Mouse (Mus musculus) MEL (cell line): ENCODE measurements at regions not wholly inside any gene's neighbourhood (a gene's known extent, or its start where the extent isn't known, plus 50 kb on each side); places are given as distances from the start of the nearest gene placed in this dataset.

Experiments
- DNase-seq: peaks from one replicate; pipeline ENCODE4 v3.0.0; 2011; ENCODE audit warnings: low read depth, low spot score
- H3K27ac ChIP-seq: 2 replicates; pipeline ENCODE4 v1.5.1; 2012; ENCODE audit warnings: low read depth, mild to moderate bottlenecking, control low read depth, low read length, moderate library complexity; ENCODE audit not compliant: control insufficient read depth
- H3K27me3 ChIP-seq, 2 experiments: fragments of 150-350 bp in 1 of 2; sonication (generic) in 1 of 2; 2 replicates each; pipeline ENCODE4 v1.6.1; 2012; ENCODE audit warnings: low read length in 2 of 2, mild to moderate bottlenecking in 2 of 2, improper control_type of control experiment in 1 of 2, moderate library complexity in 1 of 2; ENCODE audit not compliant: insufficient read depth in 2 of 2, control insufficient read depth in 1 of 2
- H3K36me3 ChIP-seq, 2 experiments: 2 replicates each; pipeline ENCODE4 v1.6.1; 2012 to 2014; ENCODE audit warnings: low read length in 2 of 2, improper control_type of control experiment in 1 of 2, inconsistent platforms in 1 of 2, mild to moderate bottlenecking in 1 of 2; ENCODE audit not compliant: insufficient read depth in 2 of 2, control insufficient read depth in 1 of 2
- H3K4me1 ChIP-seq, 2 experiments: fragments of 150-350 bp in 1 of 2; sonication (generic) in 1 of 2; 2 replicates each; pipeline ENCODE4 v1.6.1; 2012; ENCODE audit warnings: low read length in 2 of 2, improper control_type of control experiment in 1 of 2, mild to moderate bottlenecking in 1 of 2; ENCODE audit not compliant: insufficient read depth in 2 of 2, control insufficient read depth in 1 of 2
- H3K4me3 ChIP-seq, 2 experiments: fragments of 150-350 bp in 1 of 2; sonication (generic) in 1 of 2; 2 replicates each; pipeline ENCODE4 v1.5.1; 2012; ENCODE audit warnings: low read depth in 2 of 2, low read length in 2 of 2, mild to moderate bottlenecking in 2 of 2, moderate library complexity in 2 of 2, control low read depth in 1 of 2, improper control_type of control experiment in 1 of 2; ENCODE audit not compliant: control insufficient read depth in 1 of 2, insufficient read depth in 1 of 2
- H3K79me2 ChIP-seq: 2 replicates; pipeline ENCODE4 v1.6.1; 2012; ENCODE audit warnings: mild to moderate bottlenecking, low read length, moderate library complexity; ENCODE audit not compliant: control insufficient read depth, poor library complexity, insufficient read depth
- H3K9ac ChIP-seq: 2 replicates; pipeline ENCODE4 v1.6.1; 2012; ENCODE audit warnings: low read depth, mild to moderate bottlenecking, control low read depth, low read length, moderate library complexity; ENCODE audit not compliant: control insufficient read depth, poor library complexity, severe bottlenecking
- H3K9me3 ChIP-seq: fragments of 150-350 bp; sonication (generic); replicated peaks from 2 replicates; pipeline ENCODE4 v1.6.1; 2012; ENCODE audit warnings: mild to moderate bottlenecking, low read length, improper control_type of control experiment, moderate library complexity; ENCODE audit not compliant: insufficient read depth
- CHD2 ChIP-seq: IDR thresholded peaks from 2 replicates; pipeline ENCODE4 v1.6.1; 2011; ENCODE audit warnings: low read length, improper control_type of control experiment
- E2F4 ChIP-seq: IDR thresholded peaks from 2 replicates; pipeline ENCODE4 v1.6.1; 2011; ENCODE audit warnings: low read depth, low read length, improper control_type of control experiment, borderline replicate concordance
- EP300 ChIP-seq, 2 experiments: IDR thresholded peaks; 2 replicates each; pipeline ENCODE4 v1.6.1; 2011; ENCODE audit warnings: improper control_type of control experiment in 2 of 2, low read length in 2 of 2, low read depth in 1 of 2, mild to moderate bottlenecking in 1 of 2
- ETS1 ChIP-seq: IDR thresholded peaks from 2 replicates; pipeline ENCODE4 v1.6.1; 2012; ENCODE audit warnings: low read depth, mild to moderate bottlenecking, inconsistent platforms, low read length, improper control_type of control experiment, moderate library complexity
- GABPA ChIP-seq: IDR thresholded peaks from 2 replicates; pipeline ENCODE4 v1.6.1; 2012; ENCODE audit warnings: low read depth, mild to moderate bottlenecking, inconsistent platforms, low read length, improper control_type of control experiment, moderate library complexity
- GATA1 ChIP-seq: IDR thresholded peaks from 2 replicates; pipeline ENCODE4 v1.6.1; 2011; ENCODE audit warnings: low read depth, low read length, improper control_type of control experiment
- HCFC1 ChIP-seq: IDR thresholded peaks from 2 replicates; pipeline ENCODE4 v1.6.1; 2012; ENCODE audit warnings: low read depth, mild to moderate bottlenecking, inconsistent platforms, low read length, improper control_type of control experiment, moderate library complexity
- JUND ChIP-seq: IDR thresholded peaks from 2 replicates; pipeline ENCODE4 v1.6.1; 2011; ENCODE audit warnings: low read depth, mild to moderate bottlenecking, improper control_type of control experiment, low read length
- MAZ ChIP-seq: IDR thresholded peaks from 2 replicates; pipeline ENCODE4 v1.6.1; 2012; ENCODE audit warnings: low read depth, mild to moderate bottlenecking, inconsistent platforms, low read length, improper control_type of control experiment
- MEF2A ChIP-seq: IDR thresholded peaks from 2 replicates; pipeline ENCODE4 v1.6.1; 2014; ENCODE audit warnings: low read depth, mild to moderate bottlenecking, inconsistent platforms, low read length, improper control_type of control experiment; ENCODE audit not compliant: poor library complexity, insufficient replicate concordance, severe bottlenecking; ENCODE audit errors: extremely low read depth
- POLR2A ChIP-seq, 2 experiments: IDR thresholded peaks; 2 replicates each; pipeline ENCODE4 v1.6.1; 2011 to 2012; ENCODE audit warnings: low read length in 2 of 2, mild to moderate bottlenecking in 2 of 2, control low read depth in 1 of 2, improper control_type of control experiment in 1 of 2, low read depth in 1 of 2, moderate library complexity in 1 of 2; ENCODE audit not compliant: control insufficient read depth in 1 of 2, insufficient read depth in 1 of 2, poor library complexity in 1 of 2
- RAD21 ChIP-seq: IDR thresholded peaks from 2 replicates; pipeline ENCODE4 v1.6.1; 2011; ENCODE audit warnings: mild to moderate bottlenecking, low read depth, low read length, improper control_type of control experiment
- TBP ChIP-seq: IDR thresholded peaks from 2 replicates; pipeline ENCODE4 v1.8.0; 2011; ENCODE audit warnings: low read depth, low read length, improper control_type of control experiment
- UBTF ChIP-seq: IDR thresholded peaks from 2 replicates; pipeline ENCODE4 v1.6.1; 2012; ENCODE audit warnings: low read depth, mild to moderate bottlenecking, inconsistent platforms, low read length, improper control_type of control experiment, moderate library complexity, borderline replicate concordance; ENCODE audit not compliant: insufficient read depth
- USF2 ChIP-seq, 2 experiments: IDR thresholded peaks; 2 replicates each; pipeline ENCODE4 v1.6.1; 2011 to 2012; ENCODE audit warnings: improper control_type of control experiment in 2 of 2, low read length in 2 of 2, borderline replicate concordance in 1 of 2, inconsistent platforms in 1 of 2, low read depth in 1 of 2, mild to moderate bottlenecking in 1 of 2; ENCODE audit not compliant: insufficient read depth in 1 of 2
- ZC3H11A ChIP-seq: IDR thresholded peaks from 2 replicates; pipeline ENCODE4 v1.6.1; 2012; ENCODE audit warnings: low read depth, mild to moderate bottlenecking, inconsistent platforms, low read length, improper control_type of control experiment
- ZMIZ1 ChIP-seq: IDR thresholded peaks from 2 replicates; pipeline ENCODE4 v1.6.1; 2012; ENCODE audit warnings: low read depth, mild to moderate bottlenecking, inconsistent platforms, low read length, improper control_type of control experiment, moderate library complexity
- ZNF384 ChIP-seq: IDR thresholded peaks from 2 replicates; pipeline ENCODE4 v1.6.1; 2012; ENCODE audit warnings: low read depth, mild to moderate bottlenecking, inconsistent platforms, low read length, improper control_type of control experiment

DNA sequence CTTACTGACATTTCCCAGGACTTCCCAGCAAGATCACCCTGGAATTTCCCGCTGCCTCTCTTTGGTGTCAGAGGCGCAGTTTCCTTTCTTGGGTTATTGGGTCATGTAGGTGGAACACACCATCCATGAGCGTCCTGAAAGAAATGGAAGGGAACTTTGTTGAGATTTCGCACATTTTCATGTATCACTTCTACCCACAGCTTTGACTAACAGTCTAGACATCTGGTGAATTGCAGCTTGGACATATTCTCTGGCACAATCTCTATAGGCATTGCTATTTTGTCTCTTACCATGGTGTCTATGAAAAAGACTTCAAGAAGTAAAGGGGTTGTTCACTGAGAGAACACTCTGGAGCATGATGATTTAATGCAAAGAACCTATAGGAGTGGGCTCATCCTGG, 86.7 kb upstream of the Zfp827 start:
- no peak for DNase-seq
- H3K4me1 ChIP-seq = no peaks in the 10 kb centered on the region
- H3K9me3 ChIP-seq = no peaks in the 10 kb centered on the region
- no peaks in the 10 kb centered on the region for H3K27me3 ChIP-seq
- no peaks in the 10 kb centered on the region for H3K36me3 ChIP-seq
- no peaks in the 10 kb centered on the region for H3K79me2 ChIP-seq
- no peak overlapping the region for H3K27ac ChIP-seq
- H3K9ac ChIP-seq = no peak overlapping the region
- TF ChIP-seq ZNF384 = no peak
- no peak for TF ChIP-seq USF2 (IDR thresholded peaks at IDR 0.05; ENCODE audit: borderline replicate concordance in 1 of 2, insufficient read depth in 1 of 2, low read depth in 1 of 2, low read length in 2 of 2)
- no peak for TF ChIP-seq RAD21
- no peak for TF ChIP-seq MEF2A
- no peak for TF ChIP-seq ETS1
- no peak for TF ChIP-seq JUND
- TF ChIP-seq GATA1 = no peak
- TF ChIP-seq MAZ = no peak
- H3K4me3 ChIP-seq = no peak overlapping the region

DNA sequence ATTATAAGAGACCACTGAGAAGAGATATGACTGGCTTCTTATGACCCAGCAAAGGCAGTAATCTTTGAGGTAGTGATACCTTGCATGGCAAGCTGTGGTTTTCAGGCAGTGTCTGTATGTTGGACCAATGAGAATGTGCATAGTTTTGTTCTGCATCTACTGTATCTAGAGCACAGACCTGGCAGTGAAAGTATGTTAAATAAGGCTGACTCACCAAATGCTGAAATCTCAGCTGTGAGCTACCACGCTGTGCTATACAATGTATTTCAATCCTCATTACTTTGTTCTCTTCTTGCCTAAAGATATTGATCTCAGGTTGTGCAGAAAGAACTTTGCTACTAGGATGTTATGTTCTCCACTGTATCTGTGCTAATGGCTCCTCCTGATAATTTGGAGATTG, 83.9 kb upstream of the Zfp827 start:
- H3K9me3 ChIP-seq = no peaks in the 10 kb centered on the region
- H3K4me1 ChIP-seq = no peaks in the 10 kb centered on the region
- H3K79me2 ChIP-seq = no peaks in the 10 kb centered on the region
- H3K9ac ChIP-seq = no peak overlapping the region
- H3K4me3 ChIP-seq = no peak overlapping the region
- no peak overlapping the region for H3K27ac ChIP-seq
- no peaks in the 10 kb centered on the region for H3K27me3 ChIP-seq
- DNase-seq = no peak
- H3K36me3 ChIP-seq = no peaks in the 10 kb centered on the region
- TF ChIP-seq GABPA (no peak), CHD2 (no peak), TBP (no peak), E2F4 (no peak), UBTF (no peak), EP300 (IDR thresholded peaks at IDR 0.05; ENCODE audit: low read depth in 1 of 2, low read length in 2 of 2) (no peak), ZMIZ1 (no peak), MAZ (no peak), MEF2A (no peak)

DNA sequence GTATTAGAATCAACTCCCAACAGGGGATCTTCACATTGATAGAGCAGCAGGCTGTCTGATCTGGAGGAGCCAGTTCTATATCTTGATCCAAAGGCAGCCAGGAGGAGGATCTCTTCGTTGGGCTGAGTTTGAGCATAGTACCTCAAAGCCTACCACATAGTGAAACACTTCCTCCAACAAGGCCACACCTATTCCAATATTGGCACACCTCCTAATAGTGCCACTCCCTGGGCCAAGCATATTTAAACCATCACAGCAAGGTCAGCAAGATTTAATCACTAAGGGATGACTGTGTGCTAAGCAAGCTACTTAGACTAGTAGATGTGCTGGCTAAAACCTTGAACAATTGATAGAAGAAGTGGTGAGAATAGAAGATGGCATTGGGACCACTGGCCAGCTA, 82.6 kb upstream of the Zfp827 start:
- no peaks in the 10 kb centered on the region for H3K9me3 ChIP-seq
- no peaks in the 10 kb centered on the region for H3K36me3 ChIP-seq
- no peak for TF ChIP-seq RAD21
- TF ChIP-seq ZC3H11A = no peak
- no peak for TF ChIP-seq MAZ
- TF ChIP-seq UBTF = no peak
- no peak for TF ChIP-seq GATA1
- TF ChIP-seq POLR2A (IDR thresholded peaks at IDR 0.05; ENCODE audit: control insufficient read depth in 1 of 2, insufficient read depth in 1 of 2, low read depth in 1 of 2, low read length in 2 of 2, poor library complexity in 1 of 2) = no peak
- no peak for TF ChIP-seq HCFC1
- TF ChIP-seq, all 39 proteins: peak for 0
- no peaks in the 10 kb centered on the region for H3K27me3 ChIP-seq
- no peak overlapping the region for H3K27ac ChIP-seq
- no peak overlapping the region for H3K9ac ChIP-seq
- no peak for DNase-seq
- no peaks in the 10 kb centered on the region for H3K79me2 ChIP-seq
- no peaks in the 10 kb centered on the region for H3K4me1 ChIP-seq
- H3K4me3 ChIP-seq = no peak overlapping the region
